Mouse (Mus musculus): ENCODE measurements at regions not wholly inside any gene's neighbourhood (a gene's known extent, or its start where the extent isn't known, plus 50 kb on each side); places are given as distances from the start of the nearest gene placed in this dataset.

GRCm38 (mm10) chr9:61673575-61674203, 240.7 kb downstream of the Rplp1 start:
- no peak overlapping the region for H3K27ac ChIP-seq (ENCODE audit: control insufficient read depth, insufficient read depth, low read depth, low read length, poor library complexity)
- WGBS: 88% methylated on average over 16 of the region's 16 CpGs
- TF ChIP-seq CTCF (IDR thresholded peaks at IDR 0.05; ENCODE audit: control insufficient read depth, insufficient read depth, low read length) (no peak), POLR2A (IDR thresholded peaks at IDR 0.05; ENCODE audit: borderline replicate concordance, control insufficient read depth, low read depth, low read length) (no peak)
- no peak overlapping the region for H3K4me3 ChIP-seq (replicated peaks; ENCODE audit: control insufficient read depth, low read depth, low read length)
- peaks cover 3% of the 10 kb centered on the region for H3K4me1 ChIP-seq (ENCODE audit: control insufficient read depth, insufficient read depth, low read length)

GRCm38 (mm10) chr9:61670986-61671385, 243.4 kb downstream of the Rplp1 start:
- 24% methylated on average over 4 of the region's 4 CpGs for WGBS
- TF ChIP-seq POLR2A (IDR thresholded peaks at IDR 0.05; ENCODE audit: borderline replicate concordance, control insufficient read depth, low read depth, low read length): no peak
- no peak for TF ChIP-seq CTCF (IDR thresholded peaks at IDR 0.05; ENCODE audit: control insufficient read depth, insufficient read depth, low read length)

GRCm38 (mm10) chr9:61669729-61670520, 244.4 kb downstream of the Rplp1 start:
- 5% methylated on average over 10 of the region's 10 CpGs for WGBS

More at GRCm38 (mm10) chr9:61670986-61671385, 243.4 kb downstream of the Rplp1 start:
- H3K27ac ChIP-seq (ENCODE audit: control insufficient read depth, insufficient read depth, low read depth, low read length, poor library complexity): no peak overlapping the region
- H3K4me3 ChIP-seq (replicated peaks; ENCODE audit: control insufficient read depth, low read depth, low read length): no peak overlapping the region
- peaks cover 8% of the 10 kb centered on the region for H3K4me1 ChIP-seq (ENCODE audit: control insufficient read depth, insufficient read depth, low read length)

GRCm38 (mm10) chr9:61668723-61669122, 245.6 kb downstream of the Rplp1 start:
- WGBS: 58% methylated on average over 8 of the region's 8 CpGs
- H3K4me3 ChIP-seq (replicated peaks; ENCODE audit: control insufficient read depth, low read depth, low read length): no peak overlapping the region
- TF ChIP-seq CTCF (IDR thresholded peaks at IDR 0.05; ENCODE audit: control insufficient read depth, insufficient read depth, low read length) (no peak), POLR2A (IDR thresholded peaks at IDR 0.05; ENCODE audit: borderline replicate concordance, control insufficient read depth, low read depth, low read length) (no peak)
- peaks cover 8% of the 10 kb centered on the region for H3K4me1 ChIP-seq (ENCODE audit: control insufficient read depth, insufficient read depth, low read length)
- H3K27ac ChIP-seq (ENCODE audit: control insufficient read depth, insufficient read depth, low read depth, low read length, poor library complexity): no peak overlapping the region

More at GRCm38 (mm10) chr9:61669729-61670520, 244.4 kb downstream of the Rplp1 start:
- H3K27ac ChIP-seq (ENCODE audit: control insufficient read depth, insufficient read depth, low read depth, low read length, poor library complexity): peak overlapping the region; percentile 35; the same call in 1 of the 2 replicates
- TF ChIP-seq POLR2A (IDR thresholded peaks at IDR 0.05; ENCODE audit: borderline replicate concordance, control insufficient read depth, low read depth, low read length): no peak
- TF ChIP-seq CTCF (IDR thresholded peaks at IDR 0.05; ENCODE audit: control insufficient read depth, insufficient read depth, low read length): no peak
- no peak overlapping the region for H3K4me3 ChIP-seq (replicated peaks; ENCODE audit: control insufficient read depth, low read depth, low read length)
- H3K4me1 ChIP-seq (ENCODE audit: control insufficient read depth, insufficient read depth, low read length): peaks cover 8% of the 10 kb centered on the region

- H3K4me3 ChIP-seq (replicated peaks; ENCODE audit: control insufficient read depth, low read depth, low read length): no peak overlapping the region
- H3K4me1 ChIP-seq (ENCODE audit: control insufficient read depth, insufficient read depth, low read length): peaks cover 8% of the 10 kb centered on the region
- WGBS: 41% methylated on average over 1 of the region's 1 CpGs
- TF ChIP-seq POLR2A (IDR thresholded peaks at IDR 0.05; ENCODE audit: borderline replicate concordance, control insufficient read depth, low read depth, low read length) (no peak), CTCF (IDR thresholded peaks at IDR 0.05; ENCODE audit: control insufficient read depth, insufficient read depth, low read length) (no peak)
- no peak overlapping the region for H3K27ac ChIP-seq (ENCODE audit: control insufficient read depth, insufficient read depth, low read depth, low read length, poor library complexity)
Observed at GRCm38 (mm10) chr9:61668157-61668697, 246.1 kb downstream of the Rplp1 start.

- 39% methylated on average over 4 of the region's 4 CpGs for whole genome bisulfite sequencing
- TF ChIP-seq CTCF (IDR thresholded peaks at IDR 0.05; ENCODE audit: control insufficient read depth, insufficient read depth, low read length) (no peak), POLR2A (IDR thresholded peaks at IDR 0.05; ENCODE audit: borderline replicate concordance, control insufficient read depth, low read depth, low read length) (no peak)
- no peak overlapping the region for H3K4me3 ChIP-seq (replicated peaks; ENCODE audit: control insufficient read depth, low read depth, low read length)
- H3K4me1 ChIP-seq (ENCODE audit: control insufficient read depth, insufficient read depth, low read length): peaks cover 8% of the 10 kb centered on the region
- no peak overlapping the region for H3K27ac ChIP-seq (ENCODE audit: control insufficient read depth, insufficient read depth, low read depth, low read length, poor library complexity)
Observed at GRCm38 (mm10) chr9:61667453-61668074, 246.8 kb downstream of the Rplp1 start.

GRCm38 (mm10) chr9:61666761-61667332, 247.5 kb downstream of the Rplp1 start:
- Histone ChIP-seq H3K27ac (ENCODE audit: control insufficient read depth, insufficient read depth, low read depth, low read length, poor library complexity) (no peak overlapping the region), H3K4me1 (ENCODE audit: control insufficient read depth, insufficient read depth, low read length) (peaks cover 8% of the 10 kb centered on the region), H3K4me3 (replicated peaks; ENCODE audit: control insufficient read depth, low read depth, low read length) (no peak overlapping the region)
- TF ChIP-seq CTCF (IDR thresholded peaks at IDR 0.05; ENCODE audit: control insufficient read depth, insufficient read depth, low read length): no peak
- TF ChIP-seq POLR2A (IDR thresholded peaks at IDR 0.05; ENCODE audit: borderline replicate concordance, control insufficient read depth, low read depth, low read length): no peak
- WGBS: 63% methylated on average over 3 of the region's 3 CpGs
